Comparison of ENCODE assay signal across 8 mouse cellular contexts in genomic region chr1:89071371-89072142, GRCm38 (mm10). TPM values are rescaled to one million over a fixed set of nuclear protein-coding genes. Genes with fewer than 3 reads are reported as not detected.
DNase-seq lines count a peak whose midpoint lies in the region; ATAC-seq and TF ChIP-seq lines count a peak whose summit lies in the region.

No protein-coding gene starts in this region.

- H3K9me3 ChIP-seq in ES-Bruce4 (replicated peaks; ENCODE audit: control insufficient read depth, insufficient read depth, low read length, poor library complexity, severe bottlenecking), result no peaks in the 10 kb centered on the region
- no peaks in the 10 kb centered on the region for H3K9me3 ChIP-seq in hindbrain, embryonic 11.5 days (ENCODE audit: control insufficient read depth, low read length)
- no peaks in the 10 kb centered on the region for H3K9me3 ChIP-seq in midbrain, embryonic 11.5 days (ENCODE audit: control insufficient read depth, low read length)

- peak; percentile 57 for DNase-seq in embryo, embryonic 10.5 days (ENCODE audit: low spot score)
- no peak for DNase-seq in embryo, embryonic 9.5 days (ENCODE audit: extremely low spot score)
- DNase-seq in hindbrain, embryonic 11.5 days (ENCODE audit: low spot score), result peak; percentile 34
- peak; percentile 91 for DNase-seq in midbrain, embryonic 11.5 days (ENCODE audit: low spot score, missing footprints)
- DNase-seq in retina, postnatal 1 day, result no peak
- DNase-seq in Muller cell, postnatal 12 days (ENCODE audit: inconsistent ontology term), result no peak
- DNase-seq in right cerebral cortex, postnatal 10 days (ENCODE audit: low spot score in 2 of 2), result no peak

- H3K4me2 ChIP-seq in hindbrain, embryonic 11.5 days (replicated peaks; ENCODE audit: low read depth, low read length), result peak overlapping the region; percentile 77
- H3K4me2 ChIP-seq in midbrain, embryonic 11.5 days, result peak overlapping the region; percentile 89

- no peak for ATAC-seq in hindbrain, embryonic 11.5 days (ENCODE audit: low FRiP score)
- ATAC-seq in midbrain, embryonic 11.5 days (ENCODE audit: low FRiP score), result no peak

- H3K9ac ChIP-seq in ES-Bruce4 (ENCODE audit: low read depth, poor library complexity, severe bottlenecking), result peak overlapping the region; percentile 82
- H3K9ac ChIP-seq in hindbrain, embryonic 11.5 days (ENCODE audit: low read depth, low read length), result peak overlapping the region; percentile 86
- H3K9ac ChIP-seq in midbrain, embryonic 11.5 days (ENCODE audit: low read length), result peak overlapping the region; percentile 89

- no peak for TF ChIP-seq EP300 in ES-Bruce4 (IDR thresholded peaks at IDR 0.05; ENCODE audit: insufficient read depth, low read depth, low read length)

- no peak for TF ChIP-seq POLR2A in ES-Bruce4 (IDR thresholded peaks at IDR 0.05; ENCODE audit: insufficient read depth, low read length)

- H3K4me1 ChIP-seq in ES-Bruce4 (ENCODE audit: control insufficient read depth, insufficient read depth, low read length), result peaks cover 7% of the 10 kb centered on the region
- peaks cover 7% of the 10 kb centered on the region; the same call in 1 of the 2 replicates for H3K4me1 ChIP-seq in hindbrain, embryonic 11.5 days (replicated peaks; ENCODE audit: control insufficient read depth, insufficient read depth, low read length)
- H3K4me1 ChIP-seq in midbrain, embryonic 11.5 days (ENCODE audit: control insufficient read depth, insufficient read depth, low read length), result peaks cover 27% of the 10 kb centered on the region

- H3K4me3 ChIP-seq in ES-Bruce4 (ENCODE audit: low read depth, low read length), result peak overlapping the region; percentile 72
- peak overlapping the region; percentile 90 for H3K4me3 ChIP-seq in hindbrain, embryonic 11.5 days (ENCODE audit: low read depth, low read length)
- H3K4me3 ChIP-seq in midbrain, embryonic 11.5 days (ENCODE audit: low read depth, low read length), result peak overlapping the region; percentile 84

- WGBS in hindbrain, embryonic 11.5 days, result 3% methylated on average over 15 of the region's 15 CpGs
- WGBS in midbrain, embryonic 11.5 days, result 1% methylated on average over 15 of the region's 15 CpGs

- H3K36me3 ChIP-seq in ES-Bruce4 (ENCODE audit: control insufficient read depth, insufficient read depth, low read length, poor library complexity, severe bottlenecking), result no peaks in the 10 kb centered on the region
- H3K36me3 ChIP-seq in hindbrain, embryonic 11.5 days (ENCODE audit: control insufficient read depth, insufficient read depth, low read length), result no peaks in the 10 kb centered on the region
- no peaks in the 10 kb centered on the region for H3K36me3 ChIP-seq in midbrain, embryonic 11.5 days (ENCODE audit: control insufficient read depth, insufficient read depth, low read length)

- H3K27me3 ChIP-seq in ES-Bruce4 (ENCODE audit: control insufficient read depth, insufficient read depth, low read length, poor library complexity, severe bottlenecking), result no peaks in the 10 kb centered on the region
- no peaks in the 10 kb centered on the region for H3K27me3 ChIP-seq in hindbrain, embryonic 11.5 days (ENCODE audit: control insufficient read depth, insufficient read depth, low read length)
- H3K27me3 ChIP-seq in midbrain, embryonic 11.5 days (ENCODE audit: control insufficient read depth, insufficient read depth, low read length), result no peaks in the 10 kb centered on the region

- no peak for TF ChIP-seq CTCF in ES-Bruce4 (IDR thresholded peaks at IDR 0.05; ENCODE audit: low read depth, low read length)

- peak overlapping the region; percentile 8 for H3K27ac ChIP-seq in ES-Bruce4 (ENCODE audit: insufficient read depth, low read length)
- no peak overlapping the region; the same call in 1 of the 2 replicates for H3K27ac ChIP-seq in hindbrain, embryonic 11.5 days (ENCODE audit: low read depth, low read length)
- H3K27ac ChIP-seq in midbrain, embryonic 11.5 days (ENCODE audit: low read depth, low read length), result peak overlapping the region; percentile 55; the same call in 1 of the 2 replicates

RNA-seq across cellular contexts. Expression of gene Sh3bp4, which starts 1.3 kb away (rescaled TPM):
- 32.1 and 37.6 TPM in 2 replicates for polyA plus RNA-seq in ES-Bruce4 (2011; ENCODE audit: insufficient read depth, insufficient read length, low read depth, missing spikeins)
- 18.0 and 21.7 TPM in 2 replicates for polyA plus RNA-seq in hindbrain, embryonic 11.5 days (2014; fragmentation: Nextera tagmentation; extraction: Ambion mirVana)
- polyA plus RNA-seq in midbrain, embryonic 11.5 days (2014; fragmentation: Nextera tagmentation; extraction: Ambion mirVana), result 17.3 and 18.6 TPM in 2 replicates

Comparison
In these comparisons a context has a peak if more than half of its experiments do, and no peak if none do; other contexts are left out.
1. DNase-seq: peak in embryo, embryonic 10.5 days (single experiment), hindbrain, embryonic 11.5 days (single experiment) and midbrain, embryonic 11.5 days (single experiment); none in embryo, embryonic 9.5 days (single experiment), retina, postnatal 1 day (single experiment), Muller cell, postnatal 12 days (single experiment) and right cerebral cortex, postnatal 10 days (0 of 2).
2. Peak in every context shown above with its lines, with median percentiles within 50 percentile points of each other: H3K4me3 ChIP-seq and H3K9ac ChIP-seq.